Mouse (Mus musculus): Measurements from ENCODE around the gene Ube2r2. TPM values are rescaled to one million over a fixed set of nuclear protein-coding genes. Genes with fewer than 3 reads are reported as not detected.

Ube2r2 gene
- polyA plus RNA-seq, 1 experiment = 44.4 TPM

DNA sequence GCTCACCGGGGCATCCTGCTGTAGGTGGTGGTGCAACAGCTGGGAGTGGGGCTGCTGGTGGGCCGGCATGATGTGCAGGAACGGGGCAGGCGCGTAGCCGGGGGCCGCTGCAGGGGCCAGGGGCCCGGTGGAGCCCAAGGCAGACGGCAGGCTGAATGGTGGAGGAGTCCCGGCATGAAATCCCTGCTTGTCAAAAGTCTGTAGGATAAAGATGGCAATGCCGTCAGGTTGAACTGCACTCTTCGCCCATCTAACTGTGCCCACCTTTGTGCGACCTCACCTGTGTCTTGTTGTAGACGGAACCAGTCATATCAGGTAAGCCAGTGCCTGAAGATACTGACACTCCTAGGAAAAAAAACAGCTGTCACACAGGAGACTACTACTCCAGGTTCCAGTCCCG is 59.8 kb downstream of the Ube2r2 start:
- WGBS = 93% methylated on average over 15 of the region's 15 CpGs

DNA sequence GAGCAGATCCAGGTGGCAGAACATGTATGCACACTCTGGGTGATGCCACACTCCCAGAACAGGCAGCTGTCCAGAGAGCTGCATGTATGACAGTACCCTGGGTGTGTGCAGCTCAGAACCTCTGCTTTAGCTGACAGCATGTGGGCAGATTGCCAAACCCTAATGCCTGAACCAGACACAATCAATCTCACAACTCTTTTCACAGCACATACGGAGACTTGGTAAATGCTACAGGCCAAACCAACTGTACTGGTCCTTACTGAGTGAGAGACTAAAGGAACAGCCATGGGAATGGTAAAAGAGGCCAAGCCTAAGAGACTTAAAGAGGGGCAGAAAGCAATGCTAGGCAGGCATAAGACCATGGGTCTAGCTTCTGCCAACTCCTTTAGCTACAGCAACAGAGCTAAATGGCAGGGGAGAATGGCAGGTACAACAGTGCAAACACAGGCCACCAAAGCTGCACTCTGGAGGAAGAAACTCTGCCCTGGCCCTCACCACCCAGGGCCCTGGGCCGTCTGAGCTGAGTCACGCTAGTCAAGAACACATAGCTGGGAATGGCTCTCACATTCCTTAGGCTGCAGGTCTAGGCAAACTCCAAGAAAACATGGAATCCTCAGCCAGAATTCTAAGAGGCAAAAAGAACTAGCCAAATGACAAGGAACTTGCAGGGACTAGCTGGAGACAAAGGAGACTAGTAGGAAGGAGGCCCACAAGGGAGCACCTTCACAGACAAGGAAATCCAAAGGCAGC is 61.5 kb downstream of the Ube2r2 start:
- no peak overlapping the region for H3K27ac ChIP-seq (ENCODE audit: control insufficient read depth, insufficient read depth, low read depth, low read length, poor library complexity)
- no peak for TF ChIP-seq CTCF (IDR thresholded peaks at IDR 0.05; ENCODE audit: control insufficient read depth, insufficient read depth, low read length)
- TF ChIP-seq POLR2A (IDR thresholded peaks at IDR 0.05; ENCODE audit: borderline replicate concordance, control insufficient read depth, low read depth, low read length) = no peak
- H3K4me3 ChIP-seq (replicated peaks; ENCODE audit: control insufficient read depth, low read depth, low read length) = no peak overlapping the region
- no peaks in the 10 kb centered on the region; the same call in 1 of the 2 replicates for H3K4me1 ChIP-seq (ENCODE audit: control insufficient read depth, insufficient read depth, low read length)
- WGBS = 84% methylated on average over 3 of the region's 3 CpGs

More for the DNA sequence above, 59.8 kb downstream of the Ube2r2 start:
- Histone ChIP-seq H3K4me3 (replicated peaks; ENCODE audit: control insufficient read depth, low read depth, low read length) (no peak overlapping the region), H3K4me1 (ENCODE audit: control insufficient read depth, insufficient read depth, low read length) (no peaks in the 10 kb centered on the region; the same call in 1 of the 2 replicates), H3K27ac (ENCODE audit: control insufficient read depth, insufficient read depth, low read depth, low read length, poor library complexity) (no peak overlapping the region)
- TF ChIP-seq CTCF (IDR thresholded peaks at IDR 0.05; ENCODE audit: control insufficient read depth, insufficient read depth, low read length) = no peak
- no peak for TF ChIP-seq POLR2A (IDR thresholded peaks at IDR 0.05; ENCODE audit: borderline replicate concordance, control insufficient read depth, low read depth, low read length)

DNA sequence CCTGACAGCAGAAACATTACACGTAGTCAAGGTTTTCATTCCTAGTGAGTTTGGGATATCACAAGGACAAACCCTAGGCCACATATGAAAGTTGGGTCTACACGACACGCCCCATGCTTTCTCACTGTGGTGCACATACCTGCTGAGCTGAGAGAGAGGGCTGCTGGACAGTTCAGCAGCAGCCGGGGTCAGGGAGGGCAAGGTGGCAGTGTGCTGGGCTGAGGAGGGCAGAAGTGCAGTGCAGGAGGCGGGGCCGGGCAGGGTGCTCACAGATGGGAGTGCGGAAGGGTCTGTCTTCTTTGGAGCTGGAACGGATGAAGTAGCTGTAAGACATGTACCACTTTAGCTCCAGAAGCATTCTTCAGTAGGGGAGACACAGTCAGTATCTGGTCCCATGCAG is 66.6 kb downstream of the Ube2r2 start:
- TF ChIP-seq POLR2A (IDR thresholded peaks at IDR 0.05; ENCODE audit: borderline replicate concordance, control insufficient read depth, low read depth, low read length) = no peak
- TF ChIP-seq CTCF (IDR thresholded peaks at IDR 0.05; ENCODE audit: control insufficient read depth, insufficient read depth, low read length) = no peak
- H3K4me3 ChIP-seq (replicated peaks; ENCODE audit: control insufficient read depth, low read depth, low read length) = no peak overlapping the region
- 95% methylated on average over 8 of the region's 8 CpGs for WGBS
- no peaks in the 10 kb centered on the region for H3K4me1 ChIP-seq (ENCODE audit: control insufficient read depth, insufficient read depth, low read length)
- H3K27ac ChIP-seq (ENCODE audit: control insufficient read depth, insufficient read depth, low read depth, low read length, poor library complexity) = no peak overlapping the region

DNA sequence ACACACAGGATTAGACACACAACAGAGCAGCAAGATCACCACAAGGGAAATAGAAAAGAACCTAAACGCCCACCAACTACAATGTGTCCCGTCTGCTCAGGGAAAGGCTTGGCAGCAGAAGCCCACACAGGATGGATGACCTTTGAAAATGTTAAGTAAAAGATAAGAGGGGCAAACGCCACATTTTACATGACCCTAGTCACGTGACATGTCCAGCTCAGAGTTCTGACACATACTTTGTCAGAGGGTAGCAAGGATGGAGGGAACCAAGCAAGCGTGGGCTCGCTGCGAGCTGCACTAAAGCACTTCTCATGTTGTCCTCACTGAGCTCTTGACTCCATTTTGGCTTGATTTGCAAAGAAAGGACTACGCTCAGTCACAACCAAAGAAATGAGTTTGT is 70.2 kb downstream of the Ube2r2 start:
- TF ChIP-seq POLR2A (IDR thresholded peaks at IDR 0.05; ENCODE audit: borderline replicate concordance, control insufficient read depth, low read depth, low read length) = no peak
- no peak for TF ChIP-seq CTCF (IDR thresholded peaks at IDR 0.05; ENCODE audit: control insufficient read depth, insufficient read depth, low read length)
- 92% methylated on average over 8 of the region's 8 CpGs for WGBS
- Histone ChIP-seq H3K27ac (ENCODE audit: control insufficient read depth, insufficient read depth, low read depth, low read length, poor library complexity) (no peak overlapping the region), H3K4me3 (replicated peaks; ENCODE audit: control insufficient read depth, low read depth, low read length) (no peak overlapping the region), H3K4me1 (ENCODE audit: control insufficient read depth, insufficient read depth, low read length) (no peaks in the 10 kb centered on the region)

DNA sequence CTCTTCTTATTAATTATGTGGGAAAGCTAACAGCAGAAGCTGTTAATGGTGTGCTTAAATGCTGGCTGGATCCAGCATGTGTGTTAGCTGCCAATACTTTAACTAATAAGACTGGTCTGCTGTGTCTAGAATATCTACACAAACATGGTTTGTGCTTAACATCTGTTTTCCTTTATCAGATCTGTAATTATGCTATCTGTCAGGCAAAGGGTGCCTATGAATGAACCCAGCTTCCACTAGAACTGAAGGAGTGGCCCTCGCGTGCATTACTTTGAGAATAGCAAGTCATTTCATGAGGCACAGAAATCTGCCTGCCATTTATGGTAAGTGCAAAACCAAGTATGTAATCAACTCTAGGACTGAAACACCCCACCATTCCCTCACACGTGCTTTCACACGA is 72.5 kb downstream of the Ube2r2 start:
- TF ChIP-seq CTCF (IDR thresholded peaks at IDR 0.05; ENCODE audit: control insufficient read depth, insufficient read depth, low read length) = no peak
- no peak for TF ChIP-seq POLR2A (IDR thresholded peaks at IDR 0.05; ENCODE audit: borderline replicate concordance, control insufficient read depth, low read depth, low read length)
- Histone ChIP-seq H3K4me3 (replicated peaks; ENCODE audit: control insufficient read depth, low read depth, low read length) (no peak overlapping the region), H3K27ac (ENCODE audit: control insufficient read depth, insufficient read depth, low read depth, low read length, poor library complexity) (no peak overlapping the region), H3K4me1 (ENCODE audit: control insufficient read depth, insufficient read depth, low read length) (no peaks in the 10 kb centered on the region)
- 84% methylated on average over 4 of the region's 4 CpGs for WGBS

GRCm38 (mm10) chr4:41225412-41225811 is 89.9 kb downstream of the Ube2r2 start:
- no peak overlapping the region for H3K4me3 ChIP-seq (replicated peaks; ENCODE audit: control insufficient read depth, low read depth, low read length)
- no peaks in the 10 kb centered on the region for H3K4me1 ChIP-seq (ENCODE audit: control insufficient read depth, insufficient read depth, low read length)
- no peak overlapping the region for H3K27ac ChIP-seq (ENCODE audit: control insufficient read depth, insufficient read depth, low read depth, low read length, poor library complexity)
- no peak for TF ChIP-seq POLR2A (IDR thresholded peaks at IDR 0.05; ENCODE audit: borderline replicate concordance, control insufficient read depth, low read depth, low read length)
- TF ChIP-seq CTCF (IDR thresholded peaks at IDR 0.05; ENCODE audit: control insufficient read depth, insufficient read depth, low read length) = no peak
- 92% methylated on average over 1 of the region's 1 CpGs for WGBS

DNA sequence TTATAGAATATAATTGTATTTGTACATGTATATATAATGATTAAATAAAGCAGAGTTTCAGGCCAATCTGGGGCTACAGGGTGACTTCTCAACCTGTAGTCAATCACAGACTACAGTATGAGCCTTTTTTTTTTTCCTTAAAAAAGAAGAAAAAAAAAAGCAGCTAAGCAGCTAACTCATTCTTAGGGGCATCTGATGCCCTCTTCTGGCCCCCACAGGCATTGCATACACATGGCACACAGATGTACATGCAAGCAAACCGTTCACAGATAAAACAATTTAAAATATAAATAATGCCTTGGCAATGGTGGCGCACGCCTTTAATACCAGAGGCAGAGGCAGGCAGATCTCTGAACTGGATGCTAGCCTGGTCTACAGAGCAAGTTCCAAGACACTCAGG is 90.8 kb downstream of the Ube2r2 start:
- 75% methylated on average over 3 of the region's 3 CpGs for WGBS
- H3K4me3 ChIP-seq (replicated peaks; ENCODE audit: control insufficient read depth, low read depth, low read length) = no peak overlapping the region
- no peaks in the 10 kb centered on the region for H3K4me1 ChIP-seq (ENCODE audit: control insufficient read depth, insufficient read depth, low read length)
- H3K27ac ChIP-seq (ENCODE audit: control insufficient read depth, insufficient read depth, low read depth, low read length, poor library complexity) = no peak overlapping the region
- TF ChIP-seq POLR2A (IDR thresholded peaks at IDR 0.05; ENCODE audit: borderline replicate concordance, control insufficient read depth, low read depth, low read length) (no peak), CTCF (IDR thresholded peaks at IDR 0.05; ENCODE audit: control insufficient read depth, insufficient read depth, low read length) (peak; percentile 52)

DNA sequence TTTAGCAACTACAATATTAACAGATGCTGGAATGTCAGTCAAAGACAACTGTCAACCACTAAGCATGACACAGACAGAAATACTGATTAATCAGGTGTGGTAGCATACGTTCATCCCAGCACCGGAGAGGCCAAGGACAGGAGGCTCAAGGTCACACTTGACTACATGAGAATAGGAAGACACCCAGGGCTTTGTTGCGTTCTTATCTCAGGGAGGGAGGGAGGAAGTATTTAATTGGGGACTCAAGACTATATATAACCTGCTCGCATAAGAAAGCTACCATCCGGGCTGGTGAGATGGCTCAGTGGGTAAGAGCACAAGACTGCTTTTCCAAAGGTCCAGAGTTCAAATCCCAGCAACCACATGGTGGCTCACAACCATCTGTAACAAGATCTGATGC is 100.1 kb downstream of the Ube2r2 start:
- H3K4me1 ChIP-seq (ENCODE audit: control insufficient read depth, insufficient read depth, low read length) = no peaks in the 10 kb centered on the region
- no peak overlapping the region for H3K4me3 ChIP-seq (replicated peaks; ENCODE audit: control insufficient read depth, low read depth, low read length)
- 83% methylated on average over 5 of the region's 5 CpGs for WGBS
- no peak for TF ChIP-seq POLR2A (IDR thresholded peaks at IDR 0.05; ENCODE audit: borderline replicate concordance, control insufficient read depth, low read depth, low read length)
- no peak for TF ChIP-seq CTCF (IDR thresholded peaks at IDR 0.05; ENCODE audit: control insufficient read depth, insufficient read depth, low read length)
- no peak overlapping the region for H3K27ac ChIP-seq (ENCODE audit: control insufficient read depth, insufficient read depth, low read depth, low read length, poor library complexity)
